ENCODE assay signal across 13 mouse cellular contexts in the genomic region with DNA sequence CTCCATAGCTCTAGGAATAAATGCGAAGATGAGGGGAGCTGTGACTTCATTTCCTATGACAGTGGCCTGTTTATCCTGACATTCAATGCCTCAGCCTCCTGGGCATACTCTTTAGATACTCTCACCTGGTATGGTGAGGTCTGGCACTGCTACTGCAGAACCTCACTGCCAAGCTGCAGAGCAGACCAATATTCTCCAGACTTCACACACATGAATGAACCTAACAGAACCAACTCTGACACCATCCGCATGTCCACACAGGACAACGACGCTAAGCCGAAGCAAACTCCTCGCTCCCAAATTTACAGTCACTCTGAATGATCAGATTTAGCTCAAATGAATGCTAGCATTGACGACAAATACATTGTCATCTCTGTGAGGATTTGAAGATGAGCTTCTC.
"Had no signal": no experiment of that assay in that cellular context is flagged by ENCODE, and none has a peak within 500 bp of the region (broad histone marks: within the 10 kb centered on the region; RNA-seq: fewer than 3 reads in every experiment).

No protein-coding gene starts in this region.

- DNase-seq: lung, embryonic 14.5 days; lung, postnatal 10 days; lung, postnatal 4 days; midbrain, embryonic 14.5 days; retina, postnatal 1 day; right cerebral cortex, adult 18-20 months; right cerebral cortex, postnatal 25 days; right cerebral cortex, postnatal 4 days; spleen, adult 18-20 months; thymus, adult 18-20 months; thymus, postnatal 14 days; thymus, postnatal 36 days had no signal

- ATAC-seq: midbrain, embryonic 16.5 days had no signal
